Mouse (Mus musculus) adipocyte (in vitro differentiated cells): ENCODE measurements around the gene Svs5.

Source experiments
- DNase-seq: peaks from one replicate; pipeline ENCODE4 v3.0.0-alpha.2; 2016; ENCODE audit warnings: low spot score

Svs5 gene

GRCm38 (mm10) chr2:164377478-164378426, 45.2 kb downstream of the Svs5 start:
- peak; percentile 35 for DNase-seq

GRCm38 (mm10) chr2:164381726-164382125, 49.2 kb downstream of the Svs5 start:
- DNase-seq = no peak

- DNase-seq = no peak
Measured at GRCm38 (mm10) chr2:164382971-164383370, 50.4 kb downstream of the Svs5 start.
